Mouse (Mus musculus): ENCODE data around the gene Arsg.

- no peak for TF ChIP-seq POLR2A (IDR thresholded peaks at IDR 0.05; ENCODE audit: borderline replicate concordance, extremely low read depth, low read depth, low read length)
- no peak for TF ChIP-seq CTCF (IDR thresholded peaks at IDR 0.05; ENCODE audit: insufficient read depth, low read length)
Observed at GRCm38 (mm10) chr11:109616352-109616751, 143.2 kb downstream of the Arsg start.
